ENCODE assay signal across 14 mouse cellular contexts in genomic region chr11:88729363-88729762, GRCm38 (mm10). TPM values are rescaled to one million over a fixed set of nuclear protein-coding genes. Genes with fewer than 3 reads are reported as not detected.
DNase-seq lines count a peak whose midpoint lies in the region; ATAC-seq and TF ChIP-seq lines count a peak whose summit lies in the region.
"Had no signal": no experiment of that assay in that cellular context is flagged by ENCODE, and none has a peak within 500 bp of the region (broad histone marks: within the 10 kb centered on the region; RNA-seq: fewer than 3 reads in every experiment).

No protein-coding gene starts in this region.

- peak; percentile 30; the same call in 1 of the 2 replicates for ATAC-seq in midbrain, embryonic 12.5 days (ENCODE audit: low FRiP score, low read depth)
- ATAC-seq in midbrain, embryonic 15.5 days (replicated peaks), result no peak
- ATAC-seq in heart, embryonic 15.5 days (replicated peaks; ENCODE audit: insufficient number of reproducible peaks, insufficient read depth, low FRiP score, low read depth), result peak; percentile 78; the same call in 1 of the 2 replicates
- no peak for ATAC-seq in megakaryocyte progenitor cell, adult 5-6 weeks (replicated peaks; ENCODE audit: poor library complexity)
- ATAC-seq: intestine, postnatal 0 days had no signal

- H3K27me3 ChIP-seq in midbrain, embryonic 12.5 days, result no peaks in the 10 kb centered on the region
- H3K27me3 ChIP-seq in midbrain, embryonic 15.5 days (replicated peaks), result no peaks in the 10 kb centered on the region
- H3K27me3 ChIP-seq in heart, embryonic 15.5 days, result no peaks in the 10 kb centered on the region

- DNase-seq in gastrocnemius, adult 2 months, result peak; percentile 62
- no peak for DNase-seq in gastrocnemius, postnatal 10 days
- peak; percentile 86 for DNase-seq in retina, postnatal 1 day
- DNase-seq in left cerebral cortex, postnatal 14 days (ENCODE audit: low spot score in 2 of 2), result no peak
- DNase-seq: adrenal gland, postnatal 25 days; kidney, postnatal 14 days; lung, adult 18-20 months had no signal

- H3K27ac ChIP-seq in gastrocnemius, adult 2 months, result peak overlapping the region; percentile 86
- peak overlapping the region; percentile 52 for H3K27ac ChIP-seq in midbrain, embryonic 12.5 days (replicated peaks)
- no peak overlapping the region for H3K27ac ChIP-seq in midbrain, embryonic 15.5 days
- peak overlapping the region; percentile 71 for H3K27ac ChIP-seq in heart, embryonic 15.5 days

- no peaks in the 10 kb centered on the region for H3K36me3 ChIP-seq in midbrain, embryonic 12.5 days
- no peaks in the 10 kb centered on the region for H3K36me3 ChIP-seq in midbrain, embryonic 15.5 days (replicated peaks)
- H3K36me3 ChIP-seq in heart, embryonic 15.5 days, result no peaks in the 10 kb centered on the region

- H3K9me3 ChIP-seq in midbrain, embryonic 12.5 days, result no peaks in the 10 kb centered on the region
- H3K9me3 ChIP-seq in midbrain, embryonic 15.5 days, result no peaks in the 10 kb centered on the region
- H3K9me3 ChIP-seq in heart, embryonic 15.5 days (replicated peaks), result no peaks in the 10 kb centered on the region
- H3K9me3 ChIP-seq: G1E had no signal

- H3K4me2 ChIP-seq in midbrain, embryonic 12.5 days (replicated peaks), result no peak overlapping the region
- H3K4me2 ChIP-seq in midbrain, embryonic 15.5 days, result no peak overlapping the region
- peak overlapping the region; percentile 12; the same call in 1 of the 2 replicates for H3K4me2 ChIP-seq in heart, embryonic 15.5 days

- no peak overlapping the region for H3K9ac ChIP-seq in midbrain, embryonic 12.5 days (replicated peaks)
- H3K9ac ChIP-seq in midbrain, embryonic 15.5 days, result no peak overlapping the region
- H3K9ac ChIP-seq in heart, embryonic 15.5 days, result no peak overlapping the region

- H3K4me1 ChIP-seq in midbrain, embryonic 12.5 days, result peaks cover 22% of the 10 kb centered on the region
- peaks cover 10% of the 10 kb centered on the region for H3K4me1 ChIP-seq in midbrain, embryonic 15.5 days
- H3K4me1 ChIP-seq in heart, embryonic 15.5 days (replicated peaks), result peaks cover 29% of the 10 kb centered on the region
- H3K4me1 ChIP-seq: megakaryocyte, embryonic 14.5 days had no signal

- 52% methylated on average over 5 of the region's 5 CpGs for WGBS in midbrain, embryonic 12.5 days
- 29% methylated on average over 5 of the region's 5 CpGs for WGBS in midbrain, embryonic 15.5 days
- WGBS in heart, embryonic 15.5 days, result 21% methylated on average over 5 of the region's 5 CpGs

- H3K4me3 ChIP-seq in gastrocnemius, adult 2 months, result no peak overlapping the region
- H3K4me3 ChIP-seq in midbrain, embryonic 12.5 days, result no peak overlapping the region
- H3K4me3 ChIP-seq in midbrain, embryonic 15.5 days, result no peak overlapping the region
- H3K4me3 ChIP-seq in heart, embryonic 15.5 days, result no peak overlapping the region
- H3K4me3 ChIP-seq: megakaryocyte, embryonic 14.5 days had no signal

- intact Hi-C loops in gastrocnemius, adult 2 months (cut with DNase I), result loop anchor here (2.0 to 10.0 kb wide), 5 partner anchors 93 to 477 kb away; no protein-coding TSS in a partner anchor
- intact Hi-C loops in left cerebral cortex, postnatal 14 days (cut with DNase I), result loop anchor here (2.0 to 10.0 kb wide), 4 partner anchors 315 to 515 kb away; partner anchors contain the start of gene Ccdc182

- no peak for TF ChIP-seq CTCF in gastrocnemius, adult 2 months (IDR thresholded peaks at IDR 0.05)

RNA-seq across cellular contexts. Expression of gene Msi2, which starts 11.1 kb away (rescaled TPM):
- 100 to 1,000 TPM; 169 to 193 TPM for total RNA-seq in gastrocnemius, adult 2 months (2021)
- 100 to 1,000 TPM; 186 to 195 TPM for total RNA-seq in gastrocnemius, postnatal 10 days (2021)
- 41.5 and 47.9 TPM in 2 replicates for polyA plus RNA-seq in midbrain, embryonic 12.5 days (2016; fragmentation: Nextera tagmentation; extraction: Ambion mirVana)
- polyA plus RNA-seq in midbrain, embryonic 15.5 days (2015; fragmentation: Nextera tagmentation; extraction: Ambion mirVana), result 32.0 and 33.6 TPM in 2 replicates
- polyA plus RNA-seq in heart, embryonic 15.5 days (2015; fragmentation: Nextera tagmentation; extraction: Ambion mirVana), result 17.2 and 19.6 TPM in 2 replicates
- total RNA-seq in megakaryocyte progenitor cell, adult 5-6 weeks (2015), result 28.2 and 35.4 TPM in 2 replicates
- total RNA-seq in megakaryocyte progenitor cell, adult 5-6 weeks (2017), result 46.6 and 86.4 TPM in 2 replicates
- 100 to 1,000 TPM in 1 of 2 experiments, 10 to 100 TPM in 1; 97.8 to 103 TPM for total RNA-seq in left cerebral cortex, postnatal 14 days (2021)

Comparison
In these comparisons a context has a peak if more than half of its experiments do, and no peak if none do; other contexts are left out.
1. DNase-seq: peak in gastrocnemius, adult 2 months (single experiment) and retina, postnatal 1 day (single experiment); none in gastrocnemius, postnatal 10 days (single experiment) and left cerebral cortex, postnatal 14 days (0 of 2).
2. ATAC-seq: peak in midbrain, embryonic 12.5 days (single experiment) and heart, embryonic 15.5 days (single experiment); none in midbrain, embryonic 15.5 days (single experiment) and megakaryocyte progenitor cell, adult 5-6 weeks (single experiment).